Comparison of ENCODE assay signal across 22 mouse cellular contexts in the genomic region with DNA sequence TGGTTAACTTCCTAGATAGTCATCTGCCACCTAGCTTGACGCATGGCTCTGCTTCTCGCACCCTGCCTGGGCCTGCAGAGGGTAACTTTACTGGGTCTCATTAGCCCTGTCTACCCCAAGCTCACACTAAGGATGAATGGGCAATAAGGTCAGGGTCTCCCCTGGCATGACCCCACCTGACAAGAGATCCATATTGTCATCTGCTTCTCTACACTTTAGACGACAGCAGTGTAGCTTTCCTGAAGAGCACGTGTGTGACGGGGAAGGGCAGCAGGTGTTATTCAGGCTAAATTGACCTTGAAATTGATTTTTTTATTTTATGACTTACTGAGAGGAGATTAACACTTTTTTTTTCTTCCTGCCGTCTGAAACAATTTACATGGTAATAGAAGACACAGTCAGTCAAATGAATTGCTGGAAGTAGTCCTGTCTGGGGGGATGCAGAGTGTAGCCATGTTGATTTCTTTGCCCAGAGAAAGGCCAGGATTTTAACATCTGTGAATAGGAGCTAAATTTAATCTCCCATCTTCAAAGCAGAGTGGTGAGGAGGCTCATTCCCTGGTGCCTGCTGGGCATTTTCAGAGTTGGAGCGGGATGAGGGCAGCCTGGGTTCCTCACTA.
DNase-seq lines count a peak whose midpoint lies in the region; ATAC-seq lines count a peak whose summit lies in the region.
"Had no signal": no experiment of that assay in that cellular context is flagged by ENCODE, and none has a peak within 500 bp of the region (broad histone marks: within the 10 kb centered on the region; RNA-seq: fewer than 3 reads in every experiment).

No protein-coding gene starts in this region.

- DNase-seq in hindbrain, embryonic 10.5 days (ENCODE audit: low spot score): no peak
- DNase-seq in midbrain, embryonic 11.5 days (ENCODE audit: low spot score, missing footprints): peak; percentile 80
- DNase-seq in midbrain, embryonic 10.5 days (ENCODE audit: low spot score): no peak
- peak; percentile 30 for DNase-seq in mesoderm, embryonic 11.5 days (ENCODE audit: low read depth, low spot score)
- no peak for DNase-seq in left cerebral cortex, postnatal 36 days (ENCODE audit: low spot score in 2 of 2)
- no peak for DNase-seq in embryo, embryonic 10.5 days (ENCODE audit: low spot score)
- DNase-seq: cerebellum, adult 18-20 months; cerebellum, postnatal 25 days; embryo, embryonic 11 days; gastrocnemius, postnatal 14 days; heart, adult 11 months; kidney, adult 18-20 months; lung, embryonic 14.5 days; thymus, adult 18-20 months; thymus, postnatal 4 days had no signal

- peak; percentile 61 for ATAC-seq in hindbrain, embryonic 12.5 days (ENCODE audit: low FRiP score)
- peak; percentile 11; the same call in 1 of the 2 replicates for ATAC-seq in midbrain, embryonic 11.5 days (ENCODE audit: low FRiP score)
- ATAC-seq in neural tube, embryonic 14.5 days (ENCODE audit: low read depth): peak; percentile 59
- ATAC-seq: forebrain, embryonic 16.5 days; Patski had no signal

- H3K4me2 ChIP-seq in hindbrain, embryonic 12.5 days (replicated peaks): no peak overlapping the region
- H3K4me2 ChIP-seq in midbrain, embryonic 11.5 days: no peak overlapping the region
- H3K4me2 ChIP-seq in neural tube, embryonic 14.5 days (ENCODE audit: low read depth, low read length): no peak overlapping the region
- H3K4me2 ChIP-seq: embryonic facial prominence, embryonic 15.5 days; heart, embryonic 11.5 days; lung, embryonic 14.5 days had no signal

- peaks cover 5% of the 10 kb centered on the region; the same call in 1 of the 2 replicates for H3K27me3 ChIP-seq in hindbrain, embryonic 12.5 days
- H3K27me3 ChIP-seq in hindbrain, embryonic 10.5 days (ENCODE audit: insufficient read depth, poor library complexity, severe bottlenecking): no peaks in the 10 kb centered on the region
- no peaks in the 10 kb centered on the region for H3K27me3 ChIP-seq in midbrain, embryonic 11.5 days (ENCODE audit: control insufficient read depth, insufficient read depth, low read length)
- no peaks in the 10 kb centered on the region for H3K27me3 ChIP-seq in midbrain, embryonic 10.5 days (ENCODE audit: low read depth, poor library complexity, severe bottlenecking)
- H3K27me3 ChIP-seq in neural tube, embryonic 14.5 days (ENCODE audit: control insufficient read depth, insufficient read depth, low read length): no peaks in the 10 kb centered on the region
- H3K27me3 ChIP-seq: embryonic facial prominence, embryonic 15.5 days; Patski had no signal

- H3K9me3 ChIP-seq in hindbrain, embryonic 12.5 days (replicated peaks): no peaks in the 10 kb centered on the region; the same call in 1 of the 2 replicates
- no peaks in the 10 kb centered on the region for H3K9me3 ChIP-seq in hindbrain, embryonic 10.5 days
- H3K9me3 ChIP-seq in midbrain, embryonic 11.5 days (ENCODE audit: control insufficient read depth, low read length): no peaks in the 10 kb centered on the region
- H3K9me3 ChIP-seq in midbrain, embryonic 10.5 days (replicated peaks): no peaks in the 10 kb centered on the region; the same call in 1 of the 2 replicates
- H3K9me3 ChIP-seq in neural tube, embryonic 14.5 days (ENCODE audit: control insufficient read depth, low read length): no peaks in the 10 kb centered on the region
- H3K9me3 ChIP-seq: embryonic facial prominence, embryonic 15.5 days had no signal

- H3K4me1 ChIP-seq in hindbrain, embryonic 12.5 days: no peaks in the 10 kb centered on the region
- H3K4me1 ChIP-seq in hindbrain, embryonic 10.5 days (replicated peaks): no peaks in the 10 kb centered on the region
- no peaks in the 10 kb centered on the region for H3K4me1 ChIP-seq in midbrain, embryonic 11.5 days (ENCODE audit: control insufficient read depth, insufficient read depth, low read length)
- H3K4me1 ChIP-seq in midbrain, embryonic 10.5 days: no peaks in the 10 kb centered on the region
- peaks cover 2% of the 10 kb centered on the region; the same call in 1 of the 2 replicates for H3K4me1 ChIP-seq in neural tube, embryonic 14.5 days (ENCODE audit: control insufficient read depth, insufficient read depth, low read length)
- H3K4me1 ChIP-seq: embryonic facial prominence, embryonic 15.5 days had no signal

- no peak overlapping the region for H3K4me3 ChIP-seq in hindbrain, embryonic 12.5 days
- H3K4me3 ChIP-seq in hindbrain, embryonic 10.5 days: no peak overlapping the region
- no peak overlapping the region for H3K4me3 ChIP-seq in midbrain, embryonic 11.5 days (ENCODE audit: low read depth, low read length)
- no peak overlapping the region for H3K4me3 ChIP-seq in midbrain, embryonic 10.5 days
- H3K4me3 ChIP-seq in neural tube, embryonic 14.5 days (ENCODE audit: low read depth, low read length): no peak overlapping the region
- H3K4me3 ChIP-seq: embryonic facial prominence, embryonic 15.5 days had no signal

- 51% methylated on average over 7 of the region's 7 CpGs for WGBS in hindbrain, embryonic 12.5 days
- 75% methylated on average over 7 of the region's 7 CpGs for WGBS in hindbrain, embryonic 10.5 days
- WGBS in midbrain, embryonic 11.5 days: 66% methylated on average over 7 of the region's 7 CpGs
- 78% methylated on average over 7 of the region's 7 CpGs for WGBS in midbrain, embryonic 10.5 days
- WGBS in neural tube, embryonic 14.5 days: 27% methylated on average over 7 of the region's 7 CpGs

- no peaks in the 10 kb centered on the region for H3K36me3 ChIP-seq in hindbrain, embryonic 12.5 days
- no peaks in the 10 kb centered on the region for H3K36me3 ChIP-seq in hindbrain, embryonic 10.5 days
- no peaks in the 10 kb centered on the region for H3K36me3 ChIP-seq in midbrain, embryonic 11.5 days (ENCODE audit: control insufficient read depth, insufficient read depth, low read length)
- no peaks in the 10 kb centered on the region for H3K36me3 ChIP-seq in midbrain, embryonic 10.5 days
- H3K36me3 ChIP-seq in neural tube, embryonic 14.5 days (ENCODE audit: control insufficient read depth, insufficient read depth, low read length): no peaks in the 10 kb centered on the region
- H3K36me3 ChIP-seq: embryonic facial prominence, embryonic 15.5 days had no signal

- intact Hi-C loops in left cerebral cortex, postnatal 36 days (cut with DNase I): no loop called here

- peak overlapping the region; percentile 69 for H3K27ac ChIP-seq in hindbrain, embryonic 12.5 days
- H3K27ac ChIP-seq in hindbrain, embryonic 10.5 days: no peak overlapping the region
- H3K27ac ChIP-seq in midbrain, embryonic 11.5 days (ENCODE audit: low read depth, low read length): peak overlapping the region; percentile 20; the same call in 1 of the 2 replicates
- H3K27ac ChIP-seq in midbrain, embryonic 10.5 days (replicated peaks): no peak overlapping the region
- H3K27ac ChIP-seq in neural tube, embryonic 14.5 days (ENCODE audit: low read depth, low read length): peak overlapping the region; percentile 70
- H3K27ac ChIP-seq: embryonic facial prominence, embryonic 15.5 days; liver, embryonic 14.5 days had no signal

- H3K9ac ChIP-seq in hindbrain, embryonic 12.5 days: no peak overlapping the region
- no peak overlapping the region for H3K9ac ChIP-seq in midbrain, embryonic 11.5 days (ENCODE audit: low read length)
- no peak overlapping the region for H3K9ac ChIP-seq in neural tube, embryonic 14.5 days (replicated peaks; ENCODE audit: low read depth, low read length)
- H3K9ac ChIP-seq: embryonic facial prominence, embryonic 15.5 days; liver, embryonic 14.5 days; lung, embryonic 14.5 days had no signal

Comparison
In these comparisons a context has a peak if more than half of its experiments do, and no peak if none do; other contexts are left out.
1. H3K27ac ChIP-seq: peak in hindbrain, embryonic 12.5 days (single experiment), midbrain, embryonic 11.5 days (single experiment) and neural tube, embryonic 14.5 days (single experiment); none in hindbrain, embryonic 10.5 days (single experiment) and midbrain, embryonic 10.5 days (single experiment).
2. DNase-seq: peak in midbrain, embryonic 11.5 days (single experiment) and mesoderm, embryonic 11.5 days (single experiment); none in hindbrain, embryonic 10.5 days (single experiment), midbrain, embryonic 10.5 days (single experiment), left cerebral cortex, postnatal 36 days (0 of 2) and embryo, embryonic 10.5 days (single experiment).
3. ATAC-seq: peak in every context shown above with its lines; median percentile 61 in hindbrain, embryonic 12.5 days; 59 in neural tube, embryonic 14.5 days; 11 in midbrain, embryonic 11.5 days.